9 mouse cellular contexts compared by ENCODE assay signal in genomic region chr9:120577706-120578405, GRCm38 (mm10). TPM values are rescaled to one million over a fixed set of nuclear protein-coding genes. Genes with fewer than 3 reads are reported as not detected.
A peak's percentile ranks its signal among the peaks of the same experiment; 100 is the strongest.
DNase-seq lines count a peak whose midpoint lies in the region; ATAC-seq and TF ChIP-seq lines count a peak whose summit lies in the region.
"Had no signal": no experiment of that assay in that cellular context is flagged by ENCODE, and none has a peak within 500 bp of the region (broad histone marks: within the 10 kb centered on the region; RNA-seq: fewer than 3 reads in every experiment).

No protein-coding gene starts in this region.

- peak overlapping the region; percentile 61 to 80 for H3K4me3 ChIP-seq in heart, embryonic 14.5 days (ENCODE audit: control insufficient read depth in 1 of 2, insufficient read depth in 1 of 2, low read depth in 1 of 2, low read length in 2 of 2)
- peak overlapping the region; percentile 72 to 84 for H3K4me3 ChIP-seq in ES-E14 (ENCODE audit: insufficient read depth in 1 of 2, low read depth in 1 of 2, low read length in 2 of 2, poor library complexity in 1 of 2, severe bottlenecking in 1 of 2)
- H3K4me3 ChIP-seq in hindbrain, embryonic 11.5 days (ENCODE audit: low read depth, low read length), result peak overlapping the region; percentile 71
- H3K4me3 ChIP-seq in midbrain, embryonic 10.5 days, result peak overlapping the region; percentile 87

- ATAC-seq in heart, embryonic 14.5 days (ENCODE audit: insufficient number of reproducible peaks, insufficient read depth, low FRiP score, low read depth), result no peak
- ATAC-seq in hindbrain, embryonic 11.5 days (ENCODE audit: low FRiP score), result no peak

- DNase-seq in heart, postnatal 36 days, result no peak
- no peak for DNase-seq in ES-E14 (ENCODE audit: low read depth, low spot score)
- no peak for DNase-seq in hindbrain, embryonic 11.5 days (ENCODE audit: low spot score)
- DNase-seq in midbrain, embryonic 10.5 days (ENCODE audit: low spot score), result no peak
- no peak for DNase-seq in frontal cortex, postnatal 36 days (ENCODE audit: low spot score in 2 of 2)
- DNase-seq in kidney, adult 11 months, result no peak
- no peak for DNase-seq in urinary bladder, postnatal 4 days (ENCODE audit: low spot score in 2 of 2)

- peak overlapping the region; percentile 94 for H3K9ac ChIP-seq in heart, embryonic 14.5 days (ENCODE audit: low read length)
- peak overlapping the region; percentile 88 for H3K9ac ChIP-seq in ES-E14 (ENCODE audit: insufficient read depth, low read depth, low read length, poor library complexity, severe bottlenecking)
- H3K9ac ChIP-seq in hindbrain, embryonic 11.5 days (ENCODE audit: low read depth, low read length), result peak overlapping the region; percentile 92

- no peaks in the 10 kb centered on the region for H3K27me3 ChIP-seq in heart, embryonic 14.5 days (ENCODE audit: control insufficient read depth, insufficient read depth, low read length)
- no peaks in the 10 kb centered on the region for H3K27me3 ChIP-seq in hindbrain, embryonic 11.5 days (ENCODE audit: control insufficient read depth, insufficient read depth, low read length)
- no peaks in the 10 kb centered on the region for H3K27me3 ChIP-seq in midbrain, embryonic 10.5 days (ENCODE audit: low read depth, poor library complexity, severe bottlenecking)

- intact Hi-C loops in heart, postnatal 36 days (cut with DNase I), result no loop called here

- WGBS in heart, embryonic 14.5 days, result 50% methylated on average over 12 of the region's 12 CpGs
- 59% methylated on average over 12 of the region's 12 CpGs for WGBS in hindbrain, embryonic 11.5 days
- 57% methylated on average over 12 of the region's 12 CpGs for WGBS in midbrain, embryonic 10.5 days

- no peaks in the 10 kb centered on the region for H3K9me3 ChIP-seq in heart, embryonic 14.5 days (ENCODE audit: control insufficient read depth, low read length)
- H3K9me3 ChIP-seq in ES-E14 (ENCODE audit: control insufficient read depth, insufficient read depth, low read depth, low read length), result no peaks in the 10 kb centered on the region
- H3K9me3 ChIP-seq in hindbrain, embryonic 11.5 days (ENCODE audit: control insufficient read depth, low read length), result no peaks in the 10 kb centered on the region
- no peaks in the 10 kb centered on the region for H3K9me3 ChIP-seq in midbrain, embryonic 10.5 days (replicated peaks)

- peaks cover 5 to 19% of the 10 kb centered on the region in 2 experiments; a peak in 3 of 4 replicates for H3K4me1 ChIP-seq in heart, embryonic 14.5 days (ENCODE audit: control insufficient read depth in 2 of 2, insufficient read depth in 2 of 2, low read length in 2 of 2)
- H3K4me1 ChIP-seq in ES-E14 (ENCODE audit: control insufficient read depth in 2 of 2, insufficient read depth in 2 of 2, low read length in 2 of 2, poor library complexity in 1 of 2), result peaks cover 0 to 17% of the 10 kb centered on the region in 2 experiments; a peak in 2 of 4 replicates
- H3K4me1 ChIP-seq in hindbrain, embryonic 11.5 days (replicated peaks; ENCODE audit: control insufficient read depth, insufficient read depth, low read length), result peaks cover 5% of the 10 kb centered on the region; the same call in 1 of the 2 replicates
- peaks cover 44% of the 10 kb centered on the region for H3K4me1 ChIP-seq in midbrain, embryonic 10.5 days

- peak overlapping the region in 1 of 2 experiments; percentile 64; a peak in 1 of 4 replicates for H3K27ac ChIP-seq in heart, embryonic 14.5 days (replicated peaks in 1 of 2; ENCODE audit: control insufficient read depth in 1 of 2, insufficient read depth in 1 of 2, low read depth in 2 of 2, low read length in 2 of 2)
- H3K27ac ChIP-seq in ES-E14 (ENCODE audit: insufficient read depth, low read depth, low read length, poor library complexity, severe bottlenecking), result no peak overlapping the region
- H3K27ac ChIP-seq in hindbrain, embryonic 11.5 days (ENCODE audit: low read depth, low read length), result no peak overlapping the region
- H3K27ac ChIP-seq in midbrain, embryonic 10.5 days (replicated peaks), result peak overlapping the region; percentile 90

- in situ Hi-C loops in ES-E14 (cut with MboI; ENCODE audit: low sequenced_read_pairs in 2 of 2, unreplicated experiment in 2 of 2), result no loop called here

- peak overlapping the region; percentile 81 for H3K4me2 ChIP-seq in heart, embryonic 14.5 days (ENCODE audit: low read length)
- H3K4me2 ChIP-seq in hindbrain, embryonic 11.5 days (replicated peaks; ENCODE audit: low read depth, low read length), result peak overlapping the region; percentile 90

- peaks cover 36% of the 10 kb centered on the region for H3K36me3 ChIP-seq in heart, embryonic 14.5 days (ENCODE audit: control insufficient read depth, insufficient read depth, low read length)
- H3K36me3 ChIP-seq in ES-E14 (ENCODE audit: control insufficient read depth, insufficient read depth, low read length, poor library complexity, severe bottlenecking), result peaks cover 29% of the 10 kb centered on the region
- peaks cover 5% of the 10 kb centered on the region for H3K36me3 ChIP-seq in hindbrain, embryonic 11.5 days (ENCODE audit: control insufficient read depth, insufficient read depth, low read length)
- peaks cover 36% of the 10 kb centered on the region for H3K36me3 ChIP-seq in midbrain, embryonic 10.5 days

TF ChIP-seq in ES-E14, 5 proteins besides CTCF, POLR2A, EP300 and RAD21:
- TF ChIP-seq CHD2 (IDR thresholded peaks at IDR 0.05; ENCODE audit: low read depth, low read length) (no peak), HCFC1 (IDR thresholded peaks at IDR 0.05; ENCODE audit: borderline replicate concordance, insufficient read depth, low read length) (no peak), ZC3H11A (IDR thresholded peaks at IDR 0.05; ENCODE audit: borderline replicate concordance, low read depth, low read length) (no peak), MAFK (IDR thresholded peaks at IDR 0.05; ENCODE audit: insufficient read depth, low read depth, low read length) (no peak), ZNF384 (IDR thresholded peaks at IDR 0.05; ENCODE audit: low read depth, low read length) (no peak)

RNA-seq across cellular contexts. Expression of gene Rpl14, which starts 6.6 kb away (rescaled TPM):
- 514 and 578 TPM in 2 replicates for polyA plus RNA-seq in heart, embryonic 14.5 days (2014; fragmentation: Nextera tagmentation; extraction: Ambion mirVana)
- total RNA-seq in heart, postnatal 36 days (2021), result 100 to 1,000 TPM; 283 to 295 TPM
- 1,425 and 1,546 TPM in 2 replicates for total RNA-seq in ES-E14 (2012; rRNA removed)
- polyA plus RNA-seq in hindbrain, embryonic 11.5 days (2014; fragmentation: Nextera tagmentation; extraction: Ambion mirVana), result 822 and 883 TPM in 2 replicates
- polyA plus RNA-seq in midbrain, embryonic 10.5 days (2016; fragmentation: Nextera tagmentation; extraction: Ambion mirVana), result 691 and 854 TPM in 2 replicates

RNA-seq across cellular contexts. Expression of gene Entpd3, which starts 38.2 kb away (rescaled TPM):
- 0.05 TPM in 1 of 2 replicates, not detected in the other for polyA plus RNA-seq in heart, embryonic 14.5 days (2014; fragmentation: Nextera tagmentation; extraction: Ambion mirVana)
- not detected for total RNA-seq in heart, postnatal 36 days (2021)
- 0.45 and 0.53 TPM in 2 replicates for total RNA-seq in ES-E14 (2012; rRNA removed)
- polyA plus RNA-seq in hindbrain, embryonic 11.5 days (2014; fragmentation: Nextera tagmentation; extraction: Ambion mirVana), result 0.47 and 0.51 TPM in 2 replicates
- 0.06 and 0.07 TPM in 2 replicates for polyA plus RNA-seq in midbrain, embryonic 10.5 days (2016; fragmentation: Nextera tagmentation; extraction: Ambion mirVana)
- total RNA-seq: hematopoietic stem cell, adult 5-6 weeks had no signal
